Mouse (Mus musculus) megakaryocyte progenitor cell, adult 5-6 weeks (primary cell): ENCODE data around the gene Ass1. TPM values are rescaled to one million over a fixed set of nuclear protein-coding genes. Genes with fewer than 3 reads are reported as not detected.

Source experiments
- ATAC-seq: replicated peaks from 2 replicates; pipeline ENCODE4 v1.8.0; 2016; ENCODE audit warnings: mild to moderate bottlenecking, moderate TSS enrichment, inconsistent platforms; ENCODE audit not compliant: poor library complexity
- total RNA-seq, 2 experiments: library from RNA; stranded (forward) in 1 of 2; stranded (reverse) in 1 of 2; fragments of 157-497, 149-512 nt in 1 of 2; fragments of 200-1000 nt in 1 of 2; gene quantifications; 2 replicates each; pipeline versions ENCODE4 v1.2.3 to v1.2.4; 2015 to 2017

Ass1 gene
- total RNA-seq, 2 experiments from 2014 or later = 78.4 to 127 TPM

DNA sequence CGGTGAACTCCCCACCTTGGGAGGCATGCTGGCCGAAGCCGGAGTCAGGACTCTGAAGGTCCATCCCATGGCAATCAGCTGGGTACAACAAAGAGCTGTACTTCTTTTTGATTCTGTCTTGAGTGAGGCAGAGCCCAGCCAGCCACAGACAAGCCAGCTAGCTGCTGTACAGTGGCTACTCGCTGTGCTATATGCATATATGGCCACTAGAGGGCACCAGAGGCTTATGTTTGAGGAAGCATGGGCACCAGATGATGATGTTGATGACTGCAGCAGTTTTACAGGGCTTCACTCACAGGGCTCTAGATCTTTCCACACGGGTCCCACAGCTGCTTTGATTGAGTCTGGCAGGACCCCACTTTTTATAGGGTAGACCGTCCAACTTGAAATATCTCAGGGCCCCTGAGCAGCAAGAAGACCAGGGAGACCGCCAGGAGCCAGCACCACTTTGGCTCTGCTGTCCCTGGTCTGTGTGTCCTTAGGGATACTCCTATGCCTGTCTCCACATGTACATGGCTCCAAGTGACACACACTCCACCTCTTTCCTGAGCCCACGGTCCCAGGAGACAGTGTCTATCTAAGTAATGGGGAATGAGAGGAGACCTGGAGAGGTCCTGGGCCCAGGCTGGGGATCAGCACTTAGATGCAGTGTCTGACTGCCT, 13.0 kb downstream of the Ass1 start:
- ATAC-seq = peak; percentile 95

DNA sequence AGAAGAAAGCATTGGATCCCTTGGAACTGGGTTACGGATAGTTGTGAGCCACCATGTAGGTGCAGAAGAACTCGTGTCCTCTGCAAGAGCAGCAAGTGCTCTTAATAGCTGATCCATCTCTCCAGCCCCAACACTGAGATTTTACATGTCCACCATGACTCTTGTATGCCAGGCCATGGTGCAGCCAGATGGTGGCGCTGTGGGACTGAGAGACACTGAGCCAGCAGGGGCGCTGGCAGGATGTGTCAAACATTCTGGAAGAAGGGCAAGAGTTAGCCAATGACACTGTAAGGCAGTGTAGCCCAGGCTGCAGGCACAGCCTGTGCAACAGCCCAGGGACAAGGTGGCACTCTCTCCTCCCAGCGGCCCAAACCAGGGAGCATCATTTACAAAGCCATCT, 14.2 kb downstream of the Ass1 start:
- ATAC-seq = peak; percentile 73

DNA sequence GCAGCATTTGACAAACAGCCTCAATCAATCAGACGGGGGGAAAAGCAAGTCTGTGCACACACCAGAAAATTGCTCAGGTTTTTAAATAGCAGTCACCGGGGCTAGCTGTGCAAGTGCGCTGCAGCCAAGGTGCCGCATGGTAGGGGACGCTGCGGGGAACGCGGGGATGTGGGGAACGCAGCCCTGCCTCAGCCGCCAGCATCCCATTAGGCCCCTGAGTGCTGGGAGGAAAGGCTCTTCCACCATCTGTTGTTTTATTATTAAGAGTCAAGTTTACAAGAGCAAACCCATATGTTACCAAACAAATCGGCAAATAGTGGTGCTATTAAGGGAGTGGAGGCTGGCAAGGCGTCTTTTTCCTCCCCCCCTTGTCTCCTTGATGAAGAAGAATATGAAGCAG, 19.2 kb downstream of the Ass1 start:
- no peak for ATAC-seq

DNA sequence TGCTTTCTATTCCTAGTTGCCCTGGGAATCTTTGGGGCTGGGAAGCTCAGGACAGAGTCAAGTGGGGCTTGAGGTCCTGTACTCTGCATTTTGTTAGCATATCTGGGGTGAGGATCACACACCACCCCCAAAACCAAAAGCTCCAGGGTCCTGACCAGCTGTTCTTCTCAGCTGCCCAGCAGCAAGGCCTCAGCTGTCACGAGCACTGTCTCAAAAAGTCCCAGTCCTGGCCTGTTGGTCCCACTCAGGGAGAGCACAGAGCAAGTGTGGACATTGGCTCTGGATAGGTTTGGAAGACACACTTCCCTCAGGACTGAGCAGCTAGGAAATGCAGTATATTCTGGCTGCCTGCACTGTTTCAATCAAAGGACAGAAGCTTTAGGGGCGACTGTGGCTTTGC, 20.5 kb downstream of the Ass1 start:
- ATAC-seq = no peak

DNA sequence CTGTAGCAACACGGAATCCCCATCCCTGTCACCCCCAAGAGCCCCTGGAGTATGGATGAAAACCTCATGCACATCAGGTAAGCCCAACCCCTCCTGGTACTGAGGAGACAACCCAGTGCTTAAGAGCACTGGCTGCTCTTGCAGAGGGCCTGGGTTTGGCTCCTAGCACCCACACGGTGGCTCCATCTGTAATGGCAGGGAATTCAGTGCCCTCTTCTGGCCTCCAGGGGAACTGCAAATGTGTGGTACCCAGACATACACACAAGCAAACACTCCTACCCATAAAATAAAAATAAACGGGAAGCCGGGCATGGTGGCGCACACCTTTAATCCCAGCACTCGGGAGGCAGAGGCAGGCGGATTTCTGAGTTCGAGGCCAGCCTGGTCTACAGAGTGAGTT, 22.3 kb downstream of the Ass1 start:
- ATAC-seq = no peak

DNA sequence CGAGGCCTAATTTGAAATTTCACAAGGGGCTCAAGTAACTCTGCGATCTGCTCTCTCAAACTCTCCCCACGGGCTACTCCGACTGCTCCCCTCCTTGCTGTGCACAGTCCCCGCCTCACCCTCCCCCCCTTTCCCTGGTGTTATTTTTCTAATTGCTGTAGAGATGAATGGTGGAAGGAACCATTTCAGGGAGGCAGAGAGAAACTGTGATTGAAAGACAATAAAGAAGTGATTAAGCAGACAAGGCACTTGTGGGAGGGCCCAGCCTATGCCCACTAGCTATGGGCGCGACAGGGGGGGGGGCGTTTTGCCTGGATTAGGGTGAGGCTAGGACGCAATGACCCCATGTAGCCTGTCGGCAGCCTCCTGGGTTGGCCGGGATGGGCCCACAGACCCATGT, 23.2 kb downstream of the Ass1 start:
- no peak for ATAC-seq

DNA sequence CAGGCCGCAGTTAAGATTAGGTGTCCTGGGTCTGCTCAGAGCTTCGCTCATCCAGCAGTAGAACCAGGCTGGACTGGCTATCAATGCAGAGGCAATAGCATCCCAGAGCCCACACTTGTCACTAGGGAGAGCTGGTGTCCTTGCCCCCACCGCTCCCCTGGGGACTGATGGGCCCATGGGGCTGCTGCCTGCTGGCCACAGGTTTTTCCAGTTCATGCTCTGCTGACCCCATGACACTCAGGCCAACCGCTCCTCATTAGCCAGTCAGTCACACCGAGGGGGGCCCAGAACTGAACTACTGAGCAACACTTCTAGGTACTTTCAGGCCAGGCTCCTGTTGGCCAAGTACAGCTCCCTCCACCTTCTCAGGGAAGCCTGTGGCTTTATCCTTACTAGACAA, 24.3 kb downstream of the Ass1 start:
- ATAC-seq = no peak

DNA sequence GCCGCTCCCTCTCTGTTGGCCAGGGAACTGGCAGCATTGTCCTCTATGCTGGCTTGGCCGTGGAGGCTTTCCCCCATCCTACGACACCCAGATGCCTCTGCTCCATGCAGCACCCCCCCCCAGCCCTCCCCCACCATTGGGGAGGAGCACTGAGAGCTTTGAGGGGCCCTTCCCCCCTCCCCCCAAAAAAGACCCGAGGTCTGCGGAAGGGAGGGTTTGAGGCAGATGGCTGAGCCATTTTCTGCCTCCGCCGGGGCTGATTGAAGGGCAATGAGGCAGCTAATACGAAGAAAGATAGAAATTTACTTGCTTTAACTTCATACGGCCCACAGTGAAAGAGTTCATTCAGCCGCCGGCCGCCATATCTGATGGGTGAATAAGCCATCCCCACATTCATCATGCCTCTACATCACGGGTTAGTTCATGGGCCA, 25.1 kb downstream of the Ass1 start:
- ATAC-seq = no peak

DNA sequence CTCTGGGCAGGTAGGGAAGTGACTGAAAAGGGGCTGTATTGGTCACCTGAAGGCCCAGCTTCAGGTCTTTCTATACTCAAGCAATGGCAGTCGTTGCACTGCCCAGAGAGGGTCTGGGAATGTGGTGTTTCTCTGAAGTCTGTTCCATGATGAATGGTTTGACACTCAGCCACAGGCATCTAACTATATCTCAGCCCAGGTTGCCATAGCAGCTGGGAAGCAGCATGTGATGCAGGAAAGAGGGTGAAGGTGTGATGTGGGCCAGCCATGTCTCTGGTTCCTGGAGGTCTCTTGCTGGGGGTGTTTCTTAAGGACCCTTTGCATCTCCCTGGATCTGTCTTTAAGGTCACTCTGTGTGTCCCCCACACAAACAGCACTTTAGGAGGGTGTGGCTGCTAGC, 26.1 kb downstream of the Ass1 start:
- no peak for ATAC-seq

DNA sequence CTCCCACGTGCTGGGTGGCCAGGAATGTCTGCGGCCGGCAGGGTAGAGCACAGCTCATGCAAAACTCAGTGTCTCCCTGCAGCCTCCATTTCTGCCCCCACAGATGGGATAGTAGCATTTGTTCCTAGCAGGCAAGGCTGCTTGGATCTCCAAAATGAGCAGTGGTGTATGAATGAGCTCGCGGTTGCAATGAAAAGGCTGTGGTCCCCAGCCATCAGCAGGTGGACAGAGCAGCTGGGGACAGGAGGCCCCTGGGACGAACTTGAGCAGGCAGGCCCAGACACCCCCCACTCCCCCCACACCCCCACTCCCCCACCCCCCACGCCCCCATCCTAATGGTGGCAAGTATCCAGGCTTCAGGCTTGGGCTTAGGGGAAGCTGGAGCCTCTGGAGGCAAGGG, 27.1 kb downstream of the Ass1 start:
- ATAC-seq = no peak

DNA sequence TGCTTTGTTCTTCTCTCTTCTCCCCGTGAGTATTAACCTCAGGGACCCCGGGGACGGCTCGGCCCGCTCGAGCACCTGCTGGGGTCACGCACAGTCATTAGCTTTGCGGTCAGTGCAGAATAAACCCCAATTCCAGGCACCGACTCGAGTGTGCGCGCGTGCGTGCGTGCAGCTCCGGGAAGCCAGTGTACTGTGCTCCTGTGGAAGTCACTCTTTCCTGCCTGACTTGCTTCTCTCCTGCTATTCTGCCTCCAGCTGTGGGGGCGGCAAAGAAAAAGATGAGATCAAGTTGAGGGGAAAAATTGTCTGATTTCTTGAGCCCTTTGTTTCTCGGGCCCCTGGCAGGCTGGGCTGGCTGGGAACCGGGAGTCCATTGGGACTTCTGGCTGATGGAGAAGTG, 27.6 kb downstream of the Ass1 start:
- no peak for ATAC-seq

DNA sequence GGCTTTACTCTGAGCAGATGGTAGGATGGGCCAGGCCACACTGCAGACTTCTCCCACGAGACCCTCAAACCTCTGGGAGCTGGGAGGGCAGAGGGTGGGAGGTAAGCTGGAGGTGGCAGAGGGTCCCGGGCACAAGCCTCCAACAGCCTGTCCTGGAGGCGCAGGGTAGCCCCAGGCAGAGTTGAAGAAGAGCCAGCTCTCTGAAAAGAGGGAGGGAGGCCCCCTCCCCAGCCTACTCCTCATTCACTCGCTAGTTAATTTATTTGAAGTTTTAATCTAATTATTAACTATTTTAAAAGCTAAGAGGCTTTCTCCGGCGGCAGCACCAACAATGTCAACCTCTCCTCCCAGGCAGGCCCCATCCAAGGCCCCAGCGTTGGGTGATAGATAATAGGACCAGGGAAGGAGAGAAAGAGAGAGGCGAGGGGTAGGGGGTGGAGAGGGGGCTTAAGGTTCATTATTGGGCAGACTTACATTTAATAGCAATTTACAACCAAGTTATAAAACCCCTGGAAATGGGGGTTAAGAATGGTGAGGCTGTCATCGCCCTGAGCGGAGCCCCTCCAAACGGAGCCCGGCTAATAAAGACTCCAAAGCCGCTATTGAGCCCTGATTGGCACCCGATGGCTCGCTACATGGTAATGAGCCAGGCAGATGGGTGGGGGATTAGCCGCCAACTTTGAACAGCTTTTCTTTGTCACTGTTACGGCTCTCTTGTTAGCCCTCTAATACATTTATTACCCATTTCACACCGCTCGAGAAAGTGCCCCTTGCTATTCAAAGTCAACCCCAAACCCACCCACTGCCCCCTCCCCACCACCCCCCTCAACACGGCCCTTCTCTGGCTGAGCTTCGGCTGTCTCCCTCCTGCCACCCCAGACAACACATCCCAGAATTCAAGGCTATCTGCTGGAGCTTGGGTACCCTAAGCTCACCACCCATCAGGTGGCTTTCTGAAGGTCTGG, 29.6 kb downstream of the Ass1 start:
- no peak for ATAC-seq

DNA sequence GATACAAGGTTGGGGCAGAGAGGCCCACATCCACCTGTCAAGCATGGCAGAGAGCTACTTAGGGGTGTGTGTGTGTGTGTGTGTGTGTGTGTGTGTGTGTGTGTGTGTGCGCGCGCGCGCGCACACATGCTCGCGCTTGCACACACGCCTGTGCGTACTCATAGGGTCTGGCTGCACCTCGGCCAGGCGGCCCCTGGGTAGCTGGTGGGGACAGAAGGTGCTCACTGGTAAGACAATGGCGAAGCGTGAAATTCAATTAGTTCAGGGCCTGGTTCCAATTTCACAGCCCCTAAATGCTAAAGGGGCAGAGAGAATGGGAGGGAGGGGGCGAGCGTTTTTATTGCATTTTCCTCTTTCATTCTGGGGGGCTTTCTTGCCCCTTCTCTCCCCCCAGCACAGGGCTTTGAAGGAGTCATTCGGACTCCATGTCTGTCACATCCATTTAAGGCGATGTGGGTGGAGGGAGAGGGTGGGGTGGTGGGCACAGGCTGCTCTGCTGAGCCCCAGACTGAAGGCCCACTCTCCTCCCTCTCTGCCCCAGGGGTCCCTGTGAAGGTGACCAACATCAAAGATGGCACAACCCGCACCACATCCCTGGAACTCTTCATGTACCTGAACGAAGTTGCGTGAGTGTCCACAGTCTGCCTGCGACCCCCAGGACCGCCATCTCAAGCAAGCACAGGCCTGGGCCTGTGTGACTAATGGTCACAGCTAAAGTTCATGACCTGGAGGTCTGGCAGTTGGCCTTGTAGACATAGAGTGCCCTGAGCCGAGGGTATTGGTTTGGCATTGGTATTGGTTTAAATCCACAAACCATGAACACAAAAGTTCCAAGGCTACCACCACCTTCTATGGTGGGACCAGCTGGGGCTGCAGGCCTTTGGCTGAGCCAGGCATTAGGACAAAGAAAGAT, 30.5 kb downstream of the Ass1 start:
- no peak for ATAC-seq

DNA sequence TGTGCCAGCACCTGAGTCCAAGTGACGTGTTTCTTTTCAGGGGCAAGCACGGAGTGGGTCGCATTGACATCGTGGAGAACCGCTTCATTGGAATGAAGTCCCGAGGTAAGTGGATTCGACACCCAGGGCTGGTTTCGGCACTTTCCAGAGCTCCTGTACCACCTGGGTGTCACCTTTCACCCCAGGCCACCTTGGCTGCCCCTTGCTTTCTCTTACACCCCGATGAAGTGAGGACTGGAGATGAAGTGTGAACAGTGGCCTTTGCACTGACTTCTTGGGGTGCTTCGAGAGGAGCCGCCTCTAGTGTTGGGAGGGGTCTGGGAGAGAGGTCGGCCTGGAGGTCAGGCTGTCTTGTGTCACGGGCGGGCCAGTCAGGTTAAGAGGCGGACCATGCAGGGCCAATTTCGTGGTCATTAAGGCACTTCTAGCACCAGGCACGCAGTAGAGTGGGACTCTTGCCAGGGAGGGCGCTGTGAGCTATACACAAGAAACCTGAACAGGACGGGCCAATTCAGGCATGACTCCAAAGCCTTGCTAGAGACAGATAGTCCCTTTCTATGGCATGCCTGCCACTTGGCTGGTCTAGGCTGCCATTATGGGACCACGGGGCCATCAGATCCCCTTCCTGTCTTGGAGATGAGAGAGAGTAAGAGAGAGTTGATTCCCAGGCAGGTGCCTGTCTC, 31.6 kb downstream of the Ass1 start:
- no peak for ATAC-seq

DNA sequence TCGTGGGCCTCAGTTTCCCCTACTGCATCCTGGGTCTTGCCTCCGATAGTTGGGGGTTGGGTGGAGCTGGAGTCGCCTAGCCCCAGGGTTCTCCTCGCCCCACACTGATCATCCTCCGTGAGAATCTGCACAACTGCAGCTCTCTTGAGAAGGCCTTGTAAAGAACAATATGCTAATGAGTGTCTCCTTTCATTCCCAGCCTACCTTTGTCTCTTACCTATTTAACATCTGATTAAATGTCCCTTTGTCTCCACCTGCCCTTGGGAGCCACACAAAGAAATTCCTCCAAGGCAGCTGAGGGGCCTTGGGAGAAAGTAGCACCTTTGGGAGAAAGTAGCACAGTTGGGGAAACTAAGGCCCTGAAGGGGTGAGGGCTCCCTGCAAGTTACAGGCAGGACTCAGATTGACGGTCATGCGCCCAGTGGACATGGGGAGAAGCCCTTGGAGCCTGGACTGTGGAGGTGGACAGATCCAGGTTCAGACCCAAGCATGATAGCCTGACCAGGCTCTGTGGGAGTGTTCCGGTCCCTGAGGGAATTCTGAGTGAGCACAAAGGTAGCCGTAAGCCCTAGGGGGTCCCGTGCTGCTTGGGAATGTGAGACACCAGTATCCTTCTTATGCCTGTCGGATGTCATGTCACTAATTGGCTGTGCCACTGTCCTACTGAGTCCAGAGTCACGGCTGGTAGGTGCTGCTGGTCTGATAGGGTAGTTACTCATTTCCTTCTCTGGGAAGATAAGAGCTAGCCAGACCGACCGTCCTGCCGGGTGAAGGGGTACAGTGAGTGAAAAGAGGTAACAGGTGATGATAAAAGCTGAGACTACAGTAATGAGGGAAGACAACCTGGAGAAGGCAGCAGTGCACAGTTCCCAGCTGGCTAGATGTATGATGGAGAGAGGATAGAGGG, 32.9 kb downstream of the Ass1 start:
- no peak for ATAC-seq

DNA sequence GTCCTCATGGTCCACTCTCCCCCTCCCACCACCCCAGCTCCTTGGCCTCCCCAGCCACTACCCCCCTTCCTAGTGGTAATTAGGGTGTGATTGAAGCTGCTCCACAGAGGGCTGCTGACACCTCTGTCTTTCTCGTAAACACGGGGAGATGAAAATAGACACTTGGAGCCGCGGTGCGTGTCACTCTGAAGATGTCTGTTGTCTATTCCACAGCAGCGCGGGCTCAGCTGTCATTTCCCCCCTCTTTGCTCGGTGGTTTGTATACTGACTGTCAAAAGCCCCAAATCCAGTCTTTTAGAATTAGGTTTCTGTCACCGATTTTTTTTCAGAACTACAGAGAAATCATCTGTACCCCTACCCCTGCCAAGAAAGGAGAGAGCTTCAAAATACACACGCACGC, 35.5 kb downstream of the Ass1 start:
- no peak for ATAC-seq

DNA sequence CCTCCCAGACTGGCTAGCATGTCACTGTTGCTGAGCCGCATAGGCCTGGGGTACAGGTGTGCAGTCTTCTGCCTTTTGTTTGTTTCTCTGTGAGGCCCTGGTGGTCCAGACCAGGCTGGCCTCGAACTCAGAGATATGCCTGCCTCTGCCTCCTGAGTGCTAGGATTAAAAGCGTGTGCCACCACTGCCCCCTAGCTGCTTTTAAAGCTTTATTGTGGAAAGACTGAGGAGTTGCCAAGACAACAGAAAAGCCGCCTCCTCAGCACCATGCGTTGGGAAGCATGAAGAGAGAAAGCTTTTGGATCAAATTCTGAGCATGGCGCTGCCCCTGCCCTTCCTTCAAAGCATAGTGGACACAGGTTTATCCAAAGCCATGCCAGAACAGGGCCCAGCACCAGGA, 38.8 kb downstream of the Ass1 start:
- no peak for ATAC-seq

DNA sequence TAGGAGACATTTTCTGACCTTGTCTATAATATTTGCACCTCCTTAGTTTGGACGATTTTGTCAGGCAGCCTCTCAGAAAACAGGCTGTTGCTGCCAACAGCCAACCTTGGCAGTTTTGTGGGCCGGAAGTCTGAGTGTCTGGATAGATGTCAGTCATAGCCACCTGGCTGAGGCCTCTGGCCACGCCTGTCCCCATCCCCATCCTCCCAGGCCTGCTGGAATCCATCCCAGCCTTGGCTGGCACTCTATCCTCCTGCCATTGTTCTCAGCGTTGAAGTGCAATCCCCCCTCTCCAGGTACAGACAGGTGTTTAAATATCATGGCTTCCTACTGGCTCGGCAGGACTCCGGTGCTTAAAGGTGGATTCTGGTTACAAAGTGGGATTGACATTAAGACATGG, 41.3 kb downstream of the Ass1 start:
- ATAC-seq = no peak

DNA sequence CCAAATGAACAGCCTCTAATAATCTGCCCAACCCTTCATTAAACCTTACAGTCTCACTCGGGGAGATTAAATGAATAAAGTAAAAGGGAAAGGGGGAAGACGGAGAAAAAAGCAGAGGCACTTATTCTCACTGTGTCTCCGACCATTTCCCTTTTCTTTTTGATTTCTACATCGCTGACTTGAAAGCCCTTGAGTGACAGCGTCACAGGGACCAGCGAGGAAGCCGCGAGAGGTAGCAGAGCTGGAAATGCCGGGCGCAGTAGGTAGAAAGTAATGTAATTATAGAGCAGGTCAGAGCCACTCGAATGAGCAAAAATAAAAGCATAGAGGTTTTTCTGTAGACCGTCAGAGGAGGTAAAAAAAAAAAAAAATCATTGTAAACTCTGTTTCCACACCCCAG, 46.5 kb downstream of the Ass1 start:
- ATAC-seq = no peak
